Mouse (Mus musculus) liver, embryonic 13.5 days (tissue): ENCODE data around the gene Slc39a7. TPM values are rescaled to one million over a fixed set of nuclear protein-coding genes. Genes with fewer than 3 reads are reported as not detected.
A peak's percentile ranks its signal among the peaks of the same experiment; 100 is the strongest.

ENCODE experiments used
- ATAC-seq: fragments of 200-750 bp; cut with Nextera tagmentation; 2 replicates; pipeline ENCODE4 v1.8.0; 2017; ENCODE audit warnings: low read depth, mild to moderate bottlenecking, moderate number of reproducible peaks, moderate library complexity
- DNase-seq: peaks from one replicate; pipeline ENCODE4 v3.0.0; 2022
- H3K27ac ChIP-seq: fragments of 300-500 bp; sonication (generic); 2 replicates; pipeline ENCODE4 v1.5.1; 2015; ENCODE audit warnings: moderate library complexity, mild to moderate bottlenecking, inconsistent platforms
- H3K27me3 ChIP-seq: fragments of 300-500 bp; sonication (generic); 2 replicates; pipeline ENCODE4 v1.6.1; 2015; ENCODE audit warnings: mild to moderate bottlenecking, inconsistent platforms
- H3K36me3 ChIP-seq: fragments of 300-500 bp; sonication (generic); 2 replicates; pipeline ENCODE4 v1.6.1; 2015; ENCODE audit warnings: mild to moderate bottlenecking, inconsistent platforms
- H3K4me1 ChIP-seq: fragments of 300-500 bp; sonication (generic); replicated peaks from 2 replicates; pipeline ENCODE4 v1.6.1; 2015; ENCODE audit warnings: inconsistent platforms
- H3K4me2 ChIP-seq: fragments of 300-500 bp; sonication (generic); 2 replicates; pipeline ENCODE4 v1.6.1; 2015; ENCODE audit warnings: inconsistent platforms, mild to moderate bottlenecking, moderate library complexity
- H3K4me3 ChIP-seq: fragments of 300-500 bp; sonication (generic); replicated peaks from 2 replicates; pipeline ENCODE4 v1.5.1; 2015; ENCODE audit warnings: mild to moderate bottlenecking, inconsistent platforms
- H3K9ac ChIP-seq: fragments of 300-500 bp; sonication (generic); 2 replicates; pipeline ENCODE4 v1.6.1; 2015; ENCODE audit warnings: mild to moderate bottlenecking, inconsistent platforms
- H3K9me3 ChIP-seq: fragments of 300-500 bp; sonication (generic); replicated peaks from 2 replicates; pipeline ENCODE4 v1.6.1; 2016; ENCODE audit warnings: inconsistent platforms
- WGBS: fragments of 180-500 bp; shearing (Covaris S2); methylation state at CpG from one replicate; pipeline ENCODE4 v1.1.7; 2015; ENCODE audit not compliant: insufficient replicate concordance; 5-methylcytosine and 5-hydroxymethylcytosine counted together
- polyA plus RNA-seq: library from polyadenylated mRNA; unstranded; fragments of >200 nt; fragmentation: Nextera tagmentation; extraction: Ambion mirVana; gene quantifications from 2 replicates; pipeline ENCODE4 v1.2.1, GENCODE M21; 2015

Gene Slc39a7
- polyA plus RNA-seq, 1 experiment from 2014 or later, result 71.7 TPM

- H3K4me1 ChIP-seq, result peaks cover 23% of the 10 kb centered on the region
- H3K36me3 ChIP-seq, result peaks cover 30% of the 10 kb centered on the region
- no peak overlapping the region for H3K4me3 ChIP-seq
- WGBS, result 34% methylated on average over 17 of the region's 17 CpGs
- H3K9ac ChIP-seq, result no peak overlapping the region
- ATAC-seq, result no peak
- H3K9me3 ChIP-seq, result no peaks in the 10 kb centered on the region
- H3K27me3 ChIP-seq, result peaks cover 43% of the 10 kb centered on the region
- no peak for DNase-seq
- no peak overlapping the region for H3K27ac ChIP-seq
- H3K4me2 ChIP-seq, result no peak overlapping the region
Observed at GRCm38 (mm10) chr17:34039562-34040450, 8.3 kb upstream of the Slc39a7 start.

- peak within 1 kb of the TSS; percentile 42 for H3K4me2 ChIP-seq
- H3K4me1 ChIP-seq, result peaks cover 27% of the 10 kb centered on the region
- ATAC-seq, result peak; percentile 44; the same call in 1 of the 2 replicates
- H3K27ac ChIP-seq, result no peak within 1 kb of the TSS
- no peaks in the 10 kb centered on the region for H3K9me3 ChIP-seq
- H3K36me3 ChIP-seq, result peaks cover 38% of the 10 kb centered on the region
- no peak within 1 kb of the TSS for H3K4me3 ChIP-seq
- DNase-seq, result no peak
- 12% methylated on average over 27 of the region's 28 CpGs for WGBS
- 0 out of 2 replicates have a peak within 1 kb of the TSS, but pooled peaks have one; percentile 4 for H3K9ac ChIP-seq
- peaks cover 43% of the 10 kb centered on the region for H3K27me3 ChIP-seq
Observed at GRCm38 (mm10) chr17:34038878-34039561, 7.5 kb upstream of the Slc39a7 start, which contains the start of gene Col11a2. Gene Col11a2, plus strand, starts transcription at chr17:34039437.

GRCm38 (mm10) chr17:34038440-34038839, 7.0 kb upstream of the Slc39a7 start:
- no peaks in the 10 kb centered on the region for H3K9me3 ChIP-seq
- ATAC-seq (no peak), DNase-seq (no peak)
- no peak overlapping the region for H3K4me3 ChIP-seq
- no peak overlapping the region for H3K27ac ChIP-seq
- WGBS, result 28% methylated on average over 21 of the region's 21 CpGs
- H3K27me3 ChIP-seq, result peaks cover 43% of the 10 kb centered on the region
- 0 out of 2 replicates have a peak overlapping the region, but pooled peaks have one; percentile 4 for H3K9ac ChIP-seq
- peaks cover 32% of the 10 kb centered on the region for H3K4me1 ChIP-seq
- peak overlapping the region; percentile 42 for H3K4me2 ChIP-seq
- H3K36me3 ChIP-seq, result peaks cover 41% of the 10 kb centered on the region

- H3K4me3 ChIP-seq, result no peak overlapping the region
- ATAC-seq (no peak), DNase-seq (no peak)
- H3K4me2 ChIP-seq, result no peak overlapping the region
- no peak overlapping the region for H3K9ac ChIP-seq
- H3K9me3 ChIP-seq, result no peaks in the 10 kb centered on the region
- H3K36me3 ChIP-seq, result peaks cover 41% of the 10 kb centered on the region
- H3K27me3 ChIP-seq, result peaks cover 35% of the 10 kb centered on the region
- H3K27ac ChIP-seq, result no peak overlapping the region
- WGBS, result 87% methylated on average over 7 of the region's 7 CpGs
- H3K4me1 ChIP-seq, result peaks cover 44% of the 10 kb centered on the region
Observed at GRCm38 (mm10) chr17:34037241-34037640, 5.8 kb upstream of the Slc39a7 start.

- Histone ChIP-seq H3K4me3 (no peak overlapping the region), H3K36me3 (peaks cover 41% of the 10 kb centered on the region), H3K4me2 (no peak overlapping the region), H3K9ac (no peak overlapping the region), H3K27ac (no peak overlapping the region), H3K4me1 (peaks cover 44% of the 10 kb centered on the region), H3K27me3 (peaks cover 30% of the 10 kb centered on the region), H3K9me3 (no peaks in the 10 kb centered on the region)
- ATAC-seq, result no peak
- 82% methylated on average over 10 of the region's 10 CpGs for WGBS
- no peak for DNase-seq
Observed at GRCm38 (mm10) chr17:34036647-34037046, 5.2 kb upstream of the Slc39a7 start.

- H3K4me3 ChIP-seq, result no peak overlapping the region
- H3K27ac ChIP-seq, result no peak overlapping the region
- peaks cover 24% of the 10 kb centered on the region for H3K27me3 ChIP-seq
- no peaks in the 10 kb centered on the region for H3K9me3 ChIP-seq
- no peak for DNase-seq
- ATAC-seq, result no peak
- no peak overlapping the region for H3K9ac ChIP-seq
- H3K4me1 ChIP-seq, result peaks cover 44% of the 10 kb centered on the region
- peaks cover 43% of the 10 kb centered on the region for H3K36me3 ChIP-seq
- WGBS, result 85% methylated on average over 9 of the region's 9 CpGs
- no peak overlapping the region for H3K4me2 ChIP-seq
Observed at GRCm38 (mm10) chr17:34035517-34035916, 4.0 kb upstream of the Slc39a7 start.

- ATAC-seq (no peak), DNase-seq (peak; percentile 65)
- Histone ChIP-seq H3K9me3 (no peaks in the 10 kb centered on the region), H3K9ac (no peak overlapping the region), H3K27me3 (peaks cover 11% of the 10 kb centered on the region), H3K4me2 (peak overlapping the region; percentile 19; the same call in 1 of the 2 replicates), H3K4me1 (peaks cover 57% of the 10 kb centered on the region), H3K27ac (peak overlapping the region; percentile 92; the same call in 1 of the 2 replicates), H3K4me3 (no peak overlapping the region), H3K36me3 (peaks cover 57% of the 10 kb centered on the region)
- 69% methylated on average over 10 of the region's 10 CpGs for WGBS
Observed at GRCm38 (mm10) chr17:34034064-34034463, 2.6 kb upstream of the Slc39a7 start.

GRCm38 (mm10) chr17:34033441-34033840, 2.0 kb upstream of the Slc39a7 start:
- 76% methylated on average over 9 of the region's 9 CpGs for WGBS
- H3K9ac ChIP-seq, result peak overlapping the region; percentile 93
- H3K27ac ChIP-seq, result peak overlapping the region; percentile 92
- H3K9me3 ChIP-seq, result no peaks in the 10 kb centered on the region
- peaks cover 5% of the 10 kb centered on the region; the same call in 1 of the 2 replicates for H3K27me3 ChIP-seq
- ATAC-seq (no peak), DNase-seq (no peak)
- H3K4me3 ChIP-seq, result peak overlapping the region; percentile 94
- H3K4me1 ChIP-seq, result peaks cover 57% of the 10 kb centered on the region
- H3K4me2 ChIP-seq, result peak overlapping the region; percentile 96
- H3K36me3 ChIP-seq, result peaks cover 63% of the 10 kb centered on the region

GRCm38 (mm10) chr17:34032806-34033205, 1.3 kb upstream of the Slc39a7 start:
- Histone ChIP-seq H3K27ac (peak overlapping the region; percentile 92), H3K4me3 (peak overlapping the region; percentile 94), H3K36me3 (peaks cover 63% of the 10 kb centered on the region), H3K9ac (peak overlapping the region; percentile 93), H3K9me3 (no peaks in the 10 kb centered on the region), H3K4me2 (peak overlapping the region; percentile 96), H3K4me1 (peaks cover 57% of the 10 kb centered on the region), H3K27me3 (no peaks in the 10 kb centered on the region)
- DNase-seq (no peak), ATAC-seq (no peak)
- WGBS, result 24% methylated on average over 9 of the region's 9 CpGs

GRCm38 (mm10) chr17:34032174-34032632, 721 bp upstream of the Slc39a7 start:
- H3K9ac ChIP-seq, result peak overlapping the region; percentile 93
- WGBS, result under 1% methylated on average over 31 of the region's 48 CpGs
- ATAC-seq, result peak; percentile 26
- H3K27me3 ChIP-seq, result no peaks in the 10 kb centered on the region
- H3K36me3 ChIP-seq, result peaks cover 57% of the 10 kb centered on the region
- H3K27ac ChIP-seq, result peak overlapping the region; percentile 92
- no peaks in the 10 kb centered on the region for H3K9me3 ChIP-seq
- DNase-seq, result peak; percentile 63
- H3K4me1 ChIP-seq, result peaks cover 62% of the 10 kb centered on the region
- peak overlapping the region; percentile 94 for H3K4me3 ChIP-seq
- H3K4me2 ChIP-seq, result peak overlapping the region; percentile 96

- DNase-seq, result no peak
- 3% methylated on average over 20 of the region's 20 CpGs for WGBS
Observed at GRCm38 (mm10) chr17:34030861-34031326, 588 bp downstream of the Slc39a7 start.

More at GRCm38 (mm10) chr17:34030861-34031326, 588 bp downstream of the Slc39a7 start:
- Histone ChIP-seq H3K4me1 (peaks cover 75% of the 10 kb centered on the region), H3K27ac (peak overlapping the region; percentile 85), H3K4me3 (peak overlapping the region; percentile 94), H3K9me3 (no peaks in the 10 kb centered on the region), H3K9ac (peak overlapping the region; percentile 93), H3K4me2 (peak overlapping the region; percentile 96), H3K36me3 (peaks cover 44% of the 10 kb centered on the region), H3K27me3 (no peaks in the 10 kb centered on the region)
- no peak for ATAC-seq
